Mouse (Mus musculus) frontal cortex, adult 2 months (tissue): ENCODE measurements around the gene Pde4d. TPM values are rescaled to one million over a fixed set of nuclear protein-coding genes. Genes with fewer than 3 reads are reported as not detected.

Experiments
- DNase-seq, 2 experiments: peaks; one replicate each; pipeline ENCODE4 v3.0.0; 2022; ENCODE audit warnings: low spot score in 1 of 2; ENCODE audit errors: extremely low spot score in 1 of 2
- polyA plus RNA-seq: library from polyadenylated mRNA; depleted of rRNA; stranded (reverse); fragments of >200 nt; gene quantifications from 2 replicates; pipeline ENCODE4 v1.2.3, GENCODE M21; 2012; rRNA removed

The Pde4d gene
- polyA plus RNA-seq, 1 experiment: 40.3 TPM

DNA sequence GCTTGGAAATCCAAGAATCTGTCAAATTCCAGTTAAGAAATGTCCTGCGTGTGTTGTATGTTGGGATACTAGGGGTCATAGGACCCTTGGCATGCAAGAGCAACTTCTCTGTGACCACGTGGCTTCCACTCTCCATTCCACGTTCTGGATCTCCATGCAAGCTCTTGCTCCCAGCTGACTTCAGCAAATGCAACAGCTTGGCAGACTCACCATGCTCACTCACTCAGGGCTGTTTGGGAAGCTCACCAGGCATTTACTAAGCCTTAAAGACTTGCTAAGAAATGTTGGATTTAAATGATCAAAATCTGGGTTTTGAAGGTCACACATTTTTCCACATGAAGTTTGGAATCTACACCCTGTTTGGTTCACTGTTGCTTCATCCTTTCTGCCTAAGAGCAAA, 1552.3 kb downstream of the Pde4d start:
- DNase-seq: no peak

Other genes with a start within 250 kb of the Pde4d start
- gene Elovl7, start 235.5 kb upstream of the Pde4d start, polyA plus RNA-seq: 9.5 and 9.8 TPM in 2 replicates
- gene Depdc1b, start 133.6 kb upstream of the Pde4d start, polyA plus RNA-seq: 0.38 and 0.53 TPM in 2 replicates